Mouse (Mus musculus): ENCODE results near the gene Mrgbp. TPM values are rescaled to one million over a fixed set of nuclear protein-coding genes. Genes with fewer than 3 reads are reported as not detected.

Mrgbp gene
- total RNA-seq, 2 experiments from 2014 or later = 19.2 to 19.4 TPM

GRCm38 (mm10) chr2:180588736-180589122 lies 7.6 kb downstream of the Mrgbp start:
- DNase-seq (ENCODE audit: low spot score in 2 of 2) = no peak

- peak; percentile 75 to 79 for DNase-seq (ENCODE audit: low spot score in 2 of 2)
Observed at GRCm38 (mm10) chr2:180589123-180589831, 8.2 kb downstream of the Mrgbp start, which contains the start of gene Ogfr. Ogfr (plus strand) TSS chr2:180589245.

GRCm38 (mm10) chr2:180597490-180597889 lies 16.4 kb downstream of the Mrgbp start, which contains the start of gene Col9a3:
Col9a3 (plus strand) TSS chr2:180597790.
- no peak for DNase-seq (ENCODE audit: low spot score in 2 of 2)

GRCm38 (mm10) chr2:180598157-180598705 lies 17.1 kb downstream of the Mrgbp start:
- no peak for DNase-seq (ENCODE audit: low spot score in 2 of 2)

GRCm38 (mm10) chr2:180600569-180601021 lies 19.5 kb downstream of the Mrgbp start:
- DNase-seq (ENCODE audit: low spot score in 2 of 2) = no peak

GRCm38 (mm10) chr2:180604781-180605180 lies 23.7 kb downstream of the Mrgbp start:
- DNase-seq (ENCODE audit: low spot score in 2 of 2) = no peak

GRCm38 (mm10) chr2:180610283-180610682 lies 29.2 kb downstream of the Mrgbp start:
- DNase-seq (ENCODE audit: low spot score in 2 of 2) = no peak

GRCm38 (mm10) chr2:180611882-180612281 lies 30.8 kb downstream of the Mrgbp start:
- DNase-seq (ENCODE audit: low spot score in 2 of 2) = no peak

Other genes starting within 250 kb of the Mrgbp start
- gene Gata5, start 246.6 kb upstream of the Mrgbp start, total RNA-seq (2021) = not detected
- 1 to 10 TPM; 1.7 to 2.4 TPM for gene Slco4a1, start 125.1 kb upstream of the Mrgbp start, total RNA-seq (2021)
- gene Ntsr1, start 81.3 kb upstream of the Mrgbp start, total RNA-seq (2021) = 1 to 10 TPM; 6.4 to 8.2 TPM
- 10 to 100 TPM; 31.2 to 33.7 TPM for gene Ogfr, start 7.9 kb downstream of the Mrgbp start, total RNA-seq (2021)
- 1 to 10 TPM; 3.5 to 4.4 TPM for gene Col9a3, start 16.5 kb downstream of the Mrgbp start, total RNA-seq (2021)
- under 1 TPM; 0.30 to 0.37 TPM for gene Tcfl5, start 61.4 kb downstream of the Mrgbp start, total RNA-seq (2021)
- 10 to 100 TPM; 56.2 to 59.1 TPM for gene Dido1, start 128.7 kb downstream of the Mrgbp start, total RNA-seq (2021)
- gene Gid8, start 128.8 kb downstream of the Mrgbp start, total RNA-seq (2021) = 10 to 100 TPM; 63.9 to 67.2 TPM
- gene Slc17a9, start 144.0 kb downstream of the Mrgbp start, total RNA-seq (2021) = under 1 TPM; 0.26 to 0.37 TPM
- under 1 TPM in 1 of 2 experiments, not detected in 1; 0.14 TPM for gene Bhlhe23, start 195.6 kb downstream of the Mrgbp start, total RNA-seq (2021)